Mouse (Mus musculus) ZHBTc4 (cell line): Measurements from ENCODE around the gene Spta1.

Experiments
- DNase-seq: peaks from one replicate; pipeline ENCODE4 v3.0.0-alpha.2; 2011; ENCODE audit warnings: low read depth, low spot score

Spta1 gene

GRCm38 (mm10) chr1:174172605-174173004 lies at the start of gene Spta1:
Spta1 (plus strand) TSS chr1:174172776.
- peak; percentile 60 for DNase-seq

- DNase-seq: no peak
Observed at GRCm38 (mm10) chr1:174131217-174131616, 41.4 kb upstream of the Spta1 start, which contains the start of gene Olfr424. Olfr424 (plus strand) TSS chr1:174131517.

GRCm38 (mm10) chr1:174131999-174132398 lies 40.6 kb upstream of the Spta1 start:
- DNase-seq: no peak

- DNase-seq: no peak
Observed at GRCm38 (mm10) chr1:174141384-174141783, 31.2 kb upstream of the Spta1 start.

GRCm38 (mm10) chr1:174146696-174147095 lies 25.9 kb upstream of the Spta1 start:
- no peak for DNase-seq

- no peak for DNase-seq
Observed at GRCm38 (mm10) chr1:174149289-174149688, 23.3 kb upstream of the Spta1 start.

- no peak for DNase-seq
Observed at GRCm38 (mm10) chr1:174155333-174155732, 17.2 kb upstream of the Spta1 start, which contains the start of gene Olfr420. Olfr420 (plus strand) TSS chr1:174155633.

GRCm38 (mm10) chr1:174157622-174158021 lies 15.0 kb upstream of the Spta1 start:
- no peak for DNase-seq

GRCm38 (mm10) chr1:174158512-174158911 lies 14.1 kb upstream of the Spta1 start:
- no peak for DNase-seq

GRCm38 (mm10) chr1:174159095-174159494 lies 13.5 kb upstream of the Spta1 start:
- DNase-seq: no peak

- peak; percentile 72 for DNase-seq
Observed at GRCm38 (mm10) chr1:174169024-174169423, 3.6 kb upstream of the Spta1 start.

GRCm38 (mm10) chr1:174170706-174171501 lies 1.7 kb upstream of the Spta1 start:
- no peak for DNase-seq

- DNase-seq: no peak
Observed at GRCm38 (mm10) chr1:174171537-174171936, 1.0 kb upstream of the Spta1 start.

GRCm38 (mm10) chr1:174204699-174205098 lies 32.1 kb downstream of the Spta1 start:
- DNase-seq: no peak

GRCm38 (mm10) chr1:174212286-174212685 lies 39.7 kb downstream of the Spta1 start:
- no peak for DNase-seq

GRCm38 (mm10) chr1:174215270-174216038 lies 42.9 kb downstream of the Spta1 start:
- DNase-seq: no peak

GRCm38 (mm10) chr1:174216528-174217204 lies 44.1 kb downstream of the Spta1 start:
- DNase-seq: no peak

- no peak for DNase-seq
Observed at GRCm38 (mm10) chr1:174239916-174240315, 67.3 kb downstream of the Spta1 start.

GRCm38 (mm10) chr1:174244621-174245020 lies 72.0 kb downstream of the Spta1 start:
- DNase-seq: no peak

- DNase-seq: no peak
Observed at GRCm38 (mm10) chr1:174246080-174246479, 73.5 kb downstream of the Spta1 start.

- DNase-seq: no peak
Observed at GRCm38 (mm10) chr1:174247170-174247569, 74.6 kb downstream of the Spta1 start.

GRCm38 (mm10) chr1:174250376-174250775 lies 77.8 kb downstream of the Spta1 start:
- DNase-seq: no peak
